Mouse (Mus musculus): ENCODE data around the gene Spsb3.
A peak's percentile ranks its signal among the peaks of the same experiment; 100 is the strongest.

Spsb3 gene

GRCm38 (mm10) chr17:24886134-24886931, at the start of gene Spsb3, which contains the start of gene Nubp2:
Gene Spsb3, plus strand, starts transcription at chr17:24886643.
Gene Nubp2, minus strand, starts transcription at chr17:24886349.
- peak; percentile 93 for DNase-seq (ENCODE audit: low spot score)

GRCm38 (mm10) chr17:24839842-24840241, 46.6 kb upstream of the Spsb3 start, which contains the start of gene Hagh:
Gene Hagh, plus strand, starts transcription at chr17:24840143.
- DNase-seq (ENCODE audit: low spot score), result no peak

- no peak for DNase-seq (ENCODE audit: low spot score)
These were observed 46.1 kb upstream of the Spsb3 start for GRCm38 (mm10) chr17:24840341-24840740.

DNA sequence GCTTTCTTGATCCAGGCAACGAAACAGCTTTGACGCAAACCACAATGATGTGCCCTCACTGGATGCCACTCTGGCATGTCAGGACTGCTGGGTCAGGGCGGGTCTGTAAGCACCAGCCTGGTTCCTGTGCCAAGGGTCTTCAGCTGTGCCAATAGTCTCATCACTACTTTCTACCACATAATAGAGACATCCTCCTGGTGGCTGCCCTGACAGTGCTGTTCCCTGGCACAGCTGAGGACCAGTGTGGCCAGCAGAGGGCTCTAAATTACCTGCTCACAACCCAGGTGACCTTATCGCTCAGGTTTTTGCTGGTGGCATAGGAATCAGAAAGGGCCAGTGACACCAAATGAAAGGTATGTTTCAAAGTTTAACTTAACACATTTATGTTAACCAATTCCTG, 45.3 kb upstream of the Spsb3 start:
- DNase-seq (ENCODE audit: low spot score), result no peak

GRCm38 (mm10) chr17:24842631-24843030, 43.8 kb upstream of the Spsb3 start:
- DNase-seq (ENCODE audit: low spot score), result no peak

- no peak for DNase-seq (ENCODE audit: low spot score)
These were observed 41.9 kb upstream of the Spsb3 start for GRCm38 (mm10) chr17:24844525-24844924.

GRCm38 (mm10) chr17:24847386-24847785, 39.1 kb upstream of the Spsb3 start:
- DNase-seq (ENCODE audit: low spot score), result no peak

DNA sequence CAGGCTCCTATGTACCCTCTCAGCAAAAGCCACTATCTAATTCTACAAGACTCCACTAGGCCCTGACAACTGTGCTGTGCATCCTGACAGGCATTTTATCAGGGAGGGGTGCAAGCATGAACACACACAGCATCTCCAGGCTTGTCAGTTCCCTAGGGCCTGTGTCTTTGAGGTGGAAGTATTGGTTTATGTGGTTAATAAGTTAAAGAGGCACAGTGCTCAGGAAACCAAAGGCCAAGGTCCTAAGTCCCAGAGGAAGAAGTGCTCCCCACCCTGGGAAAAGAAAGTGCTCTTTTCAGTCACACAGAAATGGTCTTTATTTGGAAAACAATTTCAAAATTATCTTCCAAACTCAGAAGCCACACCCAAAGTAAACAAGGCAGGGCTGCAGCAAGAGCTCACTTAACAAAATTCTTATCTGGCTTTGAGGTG, 37.8 kb upstream of the Spsb3 start:
- DNase-seq (ENCODE audit: low spot score), result no peak

GRCm38 (mm10) chr17:24849733-24850064, 36.7 kb upstream of the Spsb3 start:
- DNase-seq (ENCODE audit: low spot score), result no peak

GRCm38 (mm10) chr17:24850065-24850772, 36.2 kb upstream of the Spsb3 start, which contains the start of gene Fahd1:
Gene Fahd1, minus strand, starts transcription at chr17:24850364.
- DNase-seq (ENCODE audit: low spot score), result peak; percentile 75

DNA sequence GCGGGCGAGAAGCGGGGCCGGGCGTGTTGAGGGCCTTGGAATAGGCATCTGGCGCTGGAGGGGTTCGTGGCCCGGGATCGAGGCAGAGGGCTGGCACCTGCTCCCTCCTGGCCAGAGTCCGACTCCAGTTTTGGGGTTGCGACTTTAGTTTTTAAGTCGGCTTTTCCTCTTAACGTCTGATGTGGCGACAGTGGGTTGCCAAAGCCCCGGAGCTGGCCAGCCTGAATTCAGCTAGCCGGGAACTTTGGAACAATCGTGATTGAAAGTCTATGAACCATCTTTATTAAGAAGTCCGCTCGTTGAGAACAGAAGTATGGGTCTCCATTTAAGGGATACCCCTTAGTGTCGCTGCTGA, 35.7 kb upstream of the Spsb3 start:
- DNase-seq (ENCODE audit: low spot score), result no peak

DNA sequence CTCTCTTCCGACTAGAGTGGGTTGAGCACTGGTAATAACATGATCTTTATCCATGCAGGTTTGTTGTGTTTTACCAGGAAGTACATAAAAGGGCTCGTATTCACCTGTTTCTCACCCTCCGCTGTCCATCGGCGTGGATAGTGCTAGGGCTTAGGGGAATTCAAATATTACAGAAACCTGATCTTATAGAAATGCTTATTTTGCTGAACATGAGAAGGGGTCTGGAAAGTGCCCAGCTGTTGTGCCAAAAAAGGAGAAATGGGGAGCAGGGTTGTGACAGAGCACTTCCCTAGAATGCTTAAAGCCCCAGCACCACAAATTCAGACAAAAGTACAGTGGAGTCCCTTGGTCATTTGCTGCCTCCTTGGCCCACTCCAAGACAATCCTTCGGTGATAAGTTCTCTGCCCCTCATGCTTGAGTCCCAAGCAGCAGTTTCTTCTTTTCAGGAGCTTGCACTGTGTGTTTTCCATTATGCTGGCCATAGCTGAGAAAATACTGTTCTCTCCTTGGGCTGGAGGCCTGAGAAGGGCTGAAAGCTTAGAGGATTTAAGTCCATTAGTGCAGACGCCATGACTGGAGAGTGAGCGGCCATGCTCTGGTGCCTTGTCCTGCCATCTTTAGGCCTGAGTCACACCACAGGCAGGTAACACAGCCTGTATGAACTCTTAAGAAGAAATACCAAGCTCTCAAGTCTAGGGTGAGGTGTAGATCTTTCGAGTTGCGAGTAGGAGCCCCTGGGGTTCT, 34.9 kb upstream of the Spsb3 start:
- no peak for DNase-seq (ENCODE audit: low spot score)

- no peak for DNase-seq (ENCODE audit: low spot score)
These were observed 30.5 kb upstream of the Spsb3 start for GRCm38 (mm10) chr17:24855838-24856464.

GRCm38 (mm10) chr17:24856589-24856988, 29.9 kb upstream of the Spsb3 start:
- no peak for DNase-seq (ENCODE audit: low spot score)

GRCm38 (mm10) chr17:24857831-24858470, 28.5 kb upstream of the Spsb3 start:
- no peak for DNase-seq (ENCODE audit: low spot score)

DNA sequence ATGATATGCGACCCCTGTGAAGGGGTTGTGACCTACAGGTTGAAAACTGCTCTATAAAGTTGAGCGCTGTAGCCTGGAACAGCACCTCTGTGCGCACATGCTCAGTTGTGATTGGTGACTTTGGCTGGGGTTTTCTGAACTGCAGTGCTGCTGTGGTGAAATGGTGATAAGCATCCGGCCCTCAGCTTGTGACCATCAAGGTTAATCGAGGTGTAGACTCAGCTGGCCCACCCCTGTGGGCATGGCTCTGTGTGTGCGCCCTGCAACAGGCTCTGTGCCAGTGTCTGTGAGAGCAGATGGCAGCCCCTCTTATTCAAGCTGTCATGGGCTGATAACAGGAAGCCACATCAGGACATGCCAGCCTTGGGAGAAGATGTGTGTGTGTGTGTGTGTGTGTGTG, 27.5 kb upstream of the Spsb3 start:
- DNase-seq (ENCODE audit: low spot score), result no peak

GRCm38 (mm10) chr17:24860076-24860475, 26.4 kb upstream of the Spsb3 start:
- DNase-seq (ENCODE audit: low spot score), result no peak

- DNase-seq (ENCODE audit: low spot score), result no peak
These were observed 24.7 kb upstream of the Spsb3 start for GRCm38 (mm10) chr17:24861785-24862184.

- DNase-seq (ENCODE audit: low spot score), result no peak
These were observed 20.7 kb upstream of the Spsb3 start, which contains the start of gene Igfals for GRCm38 (mm10) chr17:24865776-24866175. Gene Igfals, plus strand, starts transcription at chr17:24865997.

DNA sequence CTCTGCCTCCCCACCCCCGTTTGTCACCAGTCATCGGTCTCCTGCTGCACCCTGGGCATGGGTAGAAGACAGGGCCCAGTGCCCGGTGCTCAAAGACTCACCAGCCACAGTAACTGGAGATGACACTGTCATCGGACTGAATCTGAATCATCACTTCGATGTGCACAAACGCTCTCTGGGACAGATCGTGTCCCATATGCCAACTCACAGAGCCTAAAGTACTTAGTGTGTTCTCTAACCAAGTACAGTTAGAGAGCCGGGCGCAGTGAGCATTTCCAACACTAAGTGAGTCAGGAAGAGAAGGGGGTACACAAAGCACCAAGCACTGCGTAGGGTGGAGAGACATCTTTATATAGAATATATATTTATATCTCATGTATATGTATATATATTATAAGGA, 18.5 kb upstream of the Spsb3 start:
- DNase-seq (ENCODE audit: low spot score), result no peak

DNA sequence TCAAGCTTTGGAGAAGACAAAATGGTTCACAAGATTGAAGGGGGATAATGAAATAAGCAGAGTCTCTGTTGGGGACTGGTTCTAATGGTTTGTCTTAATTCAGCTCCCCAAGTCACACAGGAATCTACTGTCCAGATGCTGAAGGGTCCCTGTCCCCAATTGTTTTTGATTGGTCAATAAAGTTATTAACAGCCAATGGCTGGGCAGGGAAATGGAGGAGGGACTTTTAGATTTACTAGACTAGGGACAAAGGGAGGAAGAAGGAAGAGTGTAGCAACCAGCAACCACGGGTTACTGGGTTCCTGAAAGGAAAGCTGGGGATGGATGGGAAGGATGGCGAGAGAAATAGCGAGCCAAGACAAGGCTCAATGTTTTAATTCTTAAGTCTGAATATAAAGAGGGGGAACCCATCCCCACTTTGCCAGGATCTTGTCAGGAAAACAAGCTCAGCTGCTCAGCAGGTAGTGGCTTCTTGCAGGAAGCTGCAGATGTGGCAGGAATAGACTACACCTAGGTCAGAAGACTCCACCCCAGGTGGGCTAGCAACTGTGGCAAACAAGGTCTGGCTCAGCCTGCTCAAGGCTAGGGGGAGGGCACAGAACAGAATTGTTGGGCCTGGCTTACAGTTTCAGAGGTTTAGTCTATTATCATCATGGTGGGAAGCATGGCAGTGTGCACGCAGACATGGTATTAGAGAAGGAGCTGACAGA, 12.6 kb upstream of the Spsb3 start:
- DNase-seq (ENCODE audit: low spot score), result no peak
